Mouse (Mus musculus): ENCODE results near the gene Tbc1d1.
A peak's percentile ranks its signal among the peaks of the same experiment; 100 is the strongest.
"Not testable (repeated sequence)": the region's sequence is repeated elsewhere in the genome, so short reads cannot be mapped to it uniquely, and the experiment has no call there.

The Tbc1d1 gene

GRCm38 (mm10) chr5:64314288-64315052 lies 158.4 kb downstream of the Tbc1d1 start:
- no peak for DNase-seq (ENCODE audit: low spot score)

- no peak for DNase-seq (ENCODE audit: low spot score)
These were observed 159.0 kb downstream of the Tbc1d1 start for GRCm38 (mm10) chr5:64315088-64315487.

GRCm38 (mm10) chr5:64323286-64323685 lies 167.2 kb downstream of the Tbc1d1 start:
- DNase-seq (ENCODE audit: low spot score) = no peak

DNA sequence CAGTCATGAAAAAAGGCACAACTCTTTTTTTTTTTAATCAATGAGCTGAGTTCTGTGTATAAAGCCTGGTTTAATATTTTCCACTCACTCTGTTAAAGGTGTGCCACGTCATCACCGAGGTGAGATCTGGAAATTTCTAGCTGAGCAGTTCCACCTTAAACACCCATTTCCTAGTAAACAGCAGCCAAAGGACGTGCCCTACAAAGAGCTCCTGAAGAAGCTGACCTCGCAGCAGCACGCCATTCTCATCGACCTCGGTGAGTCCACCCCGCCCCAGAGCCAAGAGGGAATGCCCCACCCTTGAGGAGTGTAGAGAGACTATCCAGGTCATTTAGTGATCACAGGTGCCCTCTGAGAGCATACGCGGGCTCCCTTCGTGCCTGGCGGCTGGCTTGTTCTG lies 168.2 kb downstream of the Tbc1d1 start:
- no peak for DNase-seq (ENCODE audit: low spot score)

DNA sequence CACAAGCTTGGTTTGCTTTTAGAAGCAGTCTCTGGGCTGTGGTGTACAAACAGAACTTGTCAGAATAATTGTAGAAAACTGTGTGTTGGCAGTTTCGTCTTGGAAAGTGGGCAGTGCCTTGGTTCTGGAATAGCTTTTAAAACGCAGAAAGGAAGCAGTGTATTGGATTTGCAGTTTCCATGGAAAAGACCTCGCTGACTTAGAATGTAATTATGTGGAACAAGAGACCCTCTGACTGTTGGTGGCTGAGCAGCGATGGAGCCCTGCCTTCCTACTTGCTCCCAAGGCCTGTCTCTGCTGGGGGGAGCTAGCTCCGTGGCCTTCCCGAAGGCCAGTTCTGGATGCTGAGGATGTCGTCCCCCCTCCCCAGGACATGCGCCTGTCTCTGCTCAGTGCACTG lies 168.8 kb downstream of the Tbc1d1 start:
- DNase-seq (ENCODE audit: low spot score) = no peak

GRCm38 (mm10) chr5:64325741-64326355 lies 169.7 kb downstream of the Tbc1d1 start:
- DNase-seq (ENCODE audit: low spot score) = no peak

- DNase-seq (ENCODE audit: low spot score) = no peak
These were observed 170.5 kb downstream of the Tbc1d1 start for GRCm38 (mm10) chr5:64326427-64327181.

DNA sequence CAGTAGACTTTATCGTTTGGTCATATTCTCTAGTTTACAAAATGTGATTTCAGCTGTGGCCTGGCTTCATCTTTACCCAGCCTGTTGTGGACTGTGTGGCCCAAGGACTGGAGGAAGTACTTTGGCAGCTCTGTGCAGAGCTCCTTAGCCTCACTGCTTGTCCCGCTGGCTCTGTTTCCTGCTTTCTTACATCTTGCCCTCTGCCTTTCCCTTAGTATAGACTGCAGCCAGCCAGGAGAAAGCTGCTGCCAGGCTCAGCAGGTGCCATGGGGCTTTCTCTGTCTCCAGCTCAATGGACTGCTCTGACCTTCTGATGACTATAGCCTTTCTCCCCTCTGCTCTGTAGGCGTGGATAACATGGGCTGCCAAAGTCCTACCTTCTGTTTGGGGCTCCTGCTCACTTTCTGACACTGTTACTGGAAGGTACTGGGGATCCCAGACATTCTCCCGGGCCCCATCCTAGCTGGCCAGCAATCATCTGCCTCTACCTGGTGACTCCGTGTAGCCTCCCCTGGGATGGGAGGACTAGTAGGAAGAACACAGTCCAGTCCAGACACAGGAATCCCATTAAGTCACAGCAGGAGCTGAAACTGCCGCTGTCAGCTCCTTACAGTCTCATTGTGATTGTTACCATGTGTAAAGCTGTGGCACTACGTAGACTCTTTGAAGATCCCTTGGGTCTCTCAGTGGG lies 171.3 kb downstream of the Tbc1d1 start:
- DNase-seq (ENCODE audit: low spot score) = no peak

DNA sequence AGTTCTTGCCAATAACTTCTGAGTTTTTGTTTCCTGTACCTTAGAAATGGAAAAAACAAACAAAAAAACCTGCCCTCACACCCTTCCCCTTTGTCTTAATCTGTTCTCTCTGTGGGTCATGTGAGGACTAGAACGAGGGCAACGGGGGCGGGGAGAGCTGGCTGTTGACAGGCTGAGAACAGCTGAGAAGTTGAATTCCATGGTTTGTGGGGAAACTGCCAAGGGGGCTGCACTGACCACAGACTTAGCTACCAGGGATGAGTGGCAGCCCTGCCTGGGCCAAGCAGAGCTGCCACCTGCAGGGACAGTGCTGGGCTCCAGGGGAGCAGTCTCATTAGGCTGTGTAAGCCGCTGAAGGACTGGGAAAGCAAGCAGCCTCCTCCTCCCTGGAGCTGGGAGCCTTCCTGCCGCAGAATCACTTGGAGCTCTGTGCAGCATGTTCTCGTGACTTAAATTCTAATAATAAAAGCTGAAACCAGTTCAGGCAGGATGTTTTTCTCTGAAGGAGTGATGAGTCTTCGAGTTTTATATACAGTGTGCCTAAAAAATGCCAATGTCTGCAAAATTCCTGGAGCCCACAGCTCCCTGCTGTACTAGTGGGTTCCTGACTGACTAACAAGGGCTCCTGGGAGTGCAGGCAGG lies 180.8 kb downstream of the Tbc1d1 start:
- peak; percentile 54 for DNase-seq (ENCODE audit: low spot score)

- DNase-seq (ENCODE audit: low spot score) = not testable (repeated sequence)
These were observed 182.7 kb downstream of the Tbc1d1 start for GRCm38 (mm10) chr5:64338795-64339194.

- DNase-seq (ENCODE audit: low spot score) = no peak
These were observed 184.3 kb downstream of the Tbc1d1 start for GRCm38 (mm10) chr5:64340366-64340765.

DNA sequence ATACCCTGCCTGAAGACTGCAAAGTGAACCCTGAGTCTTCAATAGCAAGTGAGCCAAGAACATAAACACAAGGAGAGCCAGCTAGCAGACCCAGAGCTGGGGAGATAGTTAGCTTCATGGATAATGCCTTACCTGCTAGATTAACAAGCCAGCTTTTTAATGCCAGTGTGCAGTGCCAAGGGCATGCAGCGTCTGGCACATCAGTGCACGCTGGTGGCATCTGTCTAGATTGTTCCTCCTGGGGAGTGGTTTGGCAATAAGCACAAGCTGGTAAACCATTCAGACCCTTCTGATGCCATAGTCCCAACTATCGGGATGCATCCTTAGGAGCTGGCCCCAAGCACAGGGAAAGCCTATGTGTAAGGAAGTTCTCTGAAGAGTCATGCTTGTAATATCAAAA lies 185.6 kb downstream of the Tbc1d1 start:
- DNase-seq (ENCODE audit: low spot score) = no peak

DNA sequence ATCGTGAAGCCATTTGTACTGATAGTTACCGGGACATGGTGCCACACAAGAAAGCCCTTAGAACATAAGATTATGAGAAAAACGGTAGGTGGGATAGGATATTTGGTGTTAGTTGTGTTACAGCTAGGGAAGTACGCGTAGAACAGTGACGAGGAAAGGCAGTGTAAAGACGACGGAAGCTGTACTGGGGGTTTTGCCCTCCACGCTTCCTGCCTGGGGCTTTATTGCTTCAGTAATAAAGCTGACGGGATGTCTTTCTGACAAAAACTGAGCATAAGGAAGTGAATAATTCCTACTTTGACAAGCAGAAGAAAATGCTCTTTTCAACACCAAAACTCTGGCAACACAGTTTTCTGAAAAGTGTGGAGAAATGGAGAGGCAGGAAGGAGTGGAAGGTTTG lies 186.0 kb downstream of the Tbc1d1 start:
- no peak for DNase-seq (ENCODE audit: low spot score)

GRCm38 (mm10) chr5:64343972-64344700 lies 188.0 kb downstream of the Tbc1d1 start:
- no peak for DNase-seq (ENCODE audit: low spot score)

DNA sequence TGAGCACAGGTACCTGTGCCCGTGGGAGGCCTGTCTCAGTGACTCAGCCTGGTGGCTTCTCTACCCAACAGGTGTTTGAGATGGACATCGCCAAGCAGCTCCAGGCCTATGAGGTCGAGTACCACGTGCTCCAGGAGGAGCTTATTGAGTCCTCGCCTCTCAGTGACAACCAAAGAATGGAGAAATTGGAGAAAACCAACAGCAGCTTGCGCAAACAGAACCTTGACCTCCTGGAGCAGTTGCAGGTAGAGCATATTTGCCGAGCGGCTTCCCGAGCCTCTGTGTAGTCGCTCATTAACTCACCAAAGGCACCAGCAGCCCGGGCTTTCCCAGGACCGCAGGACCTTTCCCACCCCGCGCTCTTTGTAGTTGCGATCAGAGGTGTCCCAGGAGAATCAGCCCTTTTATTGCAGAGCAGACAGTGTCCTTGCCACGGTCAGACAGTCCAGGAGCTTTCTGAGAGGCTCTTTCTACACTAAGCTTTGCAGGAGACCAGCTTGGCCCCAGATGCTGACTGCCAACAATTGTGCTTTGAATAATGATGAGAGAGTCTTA lies 189.2 kb downstream of the Tbc1d1 start:
- DNase-seq (ENCODE audit: low spot score) = no peak

GRCm38 (mm10) chr5:64345761-64346160 lies 189.7 kb downstream of the Tbc1d1 start:
- no peak for DNase-seq (ENCODE audit: low spot score)

DNA sequence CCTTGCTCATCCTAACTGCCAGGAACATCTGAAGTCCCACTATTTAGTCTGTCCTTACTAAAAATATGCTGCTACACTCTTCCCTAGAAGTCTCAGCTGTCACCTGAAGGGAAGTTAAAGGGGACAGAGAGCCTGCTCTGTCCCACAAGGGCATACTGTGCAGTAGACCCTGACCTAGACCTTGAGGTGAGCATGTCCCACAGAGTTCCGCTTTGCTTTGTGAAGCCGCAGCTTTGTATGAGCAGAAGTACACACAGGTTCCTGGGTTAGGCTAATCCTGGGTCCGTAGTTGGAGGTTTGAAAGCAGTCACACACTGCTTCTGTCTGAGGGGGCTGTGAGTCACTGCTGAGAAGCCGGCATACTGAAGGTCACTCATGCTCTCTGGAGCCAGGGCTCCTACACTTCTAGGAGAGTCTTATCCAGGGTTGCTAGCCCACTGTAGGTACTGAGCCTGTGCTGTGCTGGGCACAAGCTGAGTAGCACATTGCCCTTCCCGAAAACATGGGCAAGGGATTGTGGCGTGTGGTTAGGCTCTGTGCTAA lies 190.3 kb downstream of the Tbc1d1 start:
- DNase-seq (ENCODE audit: low spot score) = no peak

GRCm38 (mm10) chr5:64348166-64348565 lies 192.1 kb downstream of the Tbc1d1 start:
- DNase-seq (ENCODE audit: low spot score) = no peak

DNA sequence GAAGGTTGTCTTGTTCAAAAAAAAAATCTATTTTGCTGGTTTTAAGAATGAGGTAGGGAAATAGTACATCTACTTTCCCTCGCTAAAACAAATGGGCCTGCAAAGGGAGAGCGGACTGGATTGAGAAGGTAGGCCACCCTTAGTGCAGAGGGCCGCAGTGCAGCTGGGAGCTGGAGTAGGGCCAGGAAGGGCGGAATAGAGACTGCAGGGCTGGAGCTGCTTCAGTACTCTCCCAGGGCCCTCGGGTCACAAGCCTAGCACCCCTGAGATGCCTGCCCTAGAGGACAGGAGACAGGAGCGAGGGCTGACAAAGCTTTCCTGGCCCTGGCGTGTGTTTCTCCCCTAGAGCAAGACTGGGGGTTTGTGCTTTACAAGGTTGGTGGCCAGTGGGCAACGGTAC lies 192.7 kb downstream of the Tbc1d1 start:
- DNase-seq (ENCODE audit: low spot score) = no peak

DNA sequence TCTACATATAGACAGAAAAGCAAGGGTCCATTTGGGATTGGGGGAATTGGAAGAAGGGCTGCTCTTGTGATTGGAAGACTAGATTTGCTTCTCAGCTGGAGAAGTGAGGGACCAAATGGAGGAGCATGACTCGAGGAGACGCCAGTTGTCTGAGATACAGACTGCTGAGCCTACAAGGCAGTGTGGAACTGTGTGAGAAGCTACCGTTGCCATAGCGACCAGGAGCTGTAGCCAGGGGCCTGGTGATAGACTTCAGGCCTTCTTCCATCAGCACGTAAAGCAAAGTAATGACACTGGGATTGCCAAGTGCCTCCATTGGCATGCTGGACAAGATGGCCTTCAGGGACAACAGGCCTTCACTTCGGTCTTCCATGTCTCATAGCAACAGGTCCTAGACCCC lies 195.9 kb downstream of the Tbc1d1 start:
- DNase-seq (ENCODE audit: low spot score) = no peak
